Mouse (Mus musculus) 3134 (cell line): ENCODE measurements around the gene Zfp592.

Experiments
- DNase-seq: peaks from one replicate; pipeline ENCODE4 v3.0.0-alpha.2; 2011; ENCODE audit warnings: low spot score; ENCODE audit not compliant: insufficient read length; ENCODE audit errors: extremely low read depth

Zfp592 gene

GRCm38 (mm10) chr7:80992631-80992979 lies 876 bp upstream of the Zfp592 start:
- DNase-seq: no peak

- DNase-seq: peak; percentile 60
Measured at GRCm38 (mm10) chr7:80993834-80994662, 567 bp downstream of the Zfp592 start.

- DNase-seq: no peak
Measured at GRCm38 (mm10) chr7:80994663-80995005, 1.2 kb downstream of the Zfp592 start.

- no peak for DNase-seq
Measured at GRCm38 (mm10) chr7:80995266-80996146, 2.0 kb downstream of the Zfp592 start.

GRCm38 (mm10) chr7:80997776-80998175 lies 4.3 kb downstream of the Zfp592 start:
- DNase-seq: peak; percentile 16

GRCm38 (mm10) chr7:80999536-80999935 lies 6.1 kb downstream of the Zfp592 start:
- DNase-seq: no peak

GRCm38 (mm10) chr7:81001844-81002243 lies 8.4 kb downstream of the Zfp592 start:
- no peak for DNase-seq

GRCm38 (mm10) chr7:81004556-81005079 lies 11.1 kb downstream of the Zfp592 start:
- DNase-seq: no peak

- no peak for DNase-seq
Measured at GRCm38 (mm10) chr7:81005969-81006368, 12.5 kb downstream of the Zfp592 start.

GRCm38 (mm10) chr7:81008285-81008684 lies 14.8 kb downstream of the Zfp592 start:
- DNase-seq: no peak

GRCm38 (mm10) chr7:81011576-81011975 lies 18.1 kb downstream of the Zfp592 start:
- no peak for DNase-seq

- no peak for DNase-seq
Measured at GRCm38 (mm10) chr7:81020307-81020706, 26.8 kb downstream of the Zfp592 start.

- DNase-seq: no peak
Measured at GRCm38 (mm10) chr7:81022731-81023130, 29.2 kb downstream of the Zfp592 start.

GRCm38 (mm10) chr7:81024118-81024517 lies 30.6 kb downstream of the Zfp592 start:
- DNase-seq: no peak

GRCm38 (mm10) chr7:81024651-81025050 lies 31.2 kb downstream of the Zfp592 start:
- DNase-seq: no peak

GRCm38 (mm10) chr7:81025751-81026150 lies 32.3 kb downstream of the Zfp592 start:
- DNase-seq: no peak

GRCm38 (mm10) chr7:81039711-81040110 lies 46.2 kb downstream of the Zfp592 start:
- DNase-seq: no peak

GRCm38 (mm10) chr7:81043023-81043620 lies 49.6 kb downstream of the Zfp592 start:
- DNase-seq: no peak

- no peak for DNase-seq
Measured at GRCm38 (mm10) chr7:81047847-81048246, 54.4 kb downstream of the Zfp592 start.

GRCm38 (mm10) chr7:81048513-81048912 lies 55.0 kb downstream of the Zfp592 start:
- no peak for DNase-seq

GRCm38 (mm10) chr7:81049966-81050365 lies 56.5 kb downstream of the Zfp592 start:
- DNase-seq: no peak
